Mouse (Mus musculus) neural tube, embryonic 12.5 days (tissue): Measurements from ENCODE around the gene Syt9. TPM values are rescaled to one million over a fixed set of nuclear protein-coding genes. Genes with fewer than 3 reads are reported as not detected.

Experiments
- polyA plus RNA-seq: library from polyadenylated mRNA; unstranded; fragments of >200 nt; fragmentation: Nextera tagmentation; extraction: Ambion mirVana; gene quantifications from 2 replicates; pipeline ENCODE4 v1.2.1, GENCODE M21; 2016

Gene Syt9
- polyA plus RNA-seq, 1 experiment from 2014 or later: 7.9 TPM

Other genes with a start within 250 kb of the Syt9 start
- not detected in 2 replicates for gene Olfr715, start 239.6 kb upstream of the Syt9 start, polyA plus RNA-seq
- gene Olfr716, start 232.4 kb upstream of the Syt9 start, polyA plus RNA-seq: not detected in 2 replicates
- gene Nlrp14, start 203.7 kb upstream of the Syt9 start, polyA plus RNA-seq: not detected in 2 replicates
- not detected in 2 replicates for gene Rbmxl2, start 161.3 kb upstream of the Syt9 start, polyA plus RNA-seq
- 6.2 and 7.0 TPM in 2 replicates for gene Olfml1, start 196.7 kb downstream of the Syt9 start, polyA plus RNA-seq
- gene Ppfibp2, start 224.5 kb downstream of the Syt9 start, polyA plus RNA-seq: 2.5 and 3.5 TPM in 2 replicates